In the genomic region with DNA sequence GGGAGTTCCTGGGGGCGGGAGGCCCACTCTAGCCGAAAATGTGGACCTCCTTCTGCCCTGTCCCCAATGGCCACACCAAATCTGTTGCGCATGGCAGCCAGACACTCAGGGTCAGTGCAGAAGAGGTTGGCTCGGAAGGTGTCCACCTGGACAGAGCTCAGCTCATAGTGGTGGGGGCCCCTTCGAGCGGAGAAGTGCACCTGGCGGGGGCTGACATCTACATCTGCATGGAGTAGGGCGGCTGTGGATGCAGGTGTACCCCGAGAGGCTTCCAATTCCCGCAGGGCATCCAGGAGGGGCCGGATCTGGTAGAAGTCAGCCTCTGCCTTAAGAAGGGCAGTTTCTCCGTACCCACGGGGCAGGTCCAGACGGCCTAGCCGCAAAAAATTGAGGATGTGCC, we compare ENCODE assay signal across 10 mouse cellular contexts. TPM values are rescaled to one million over a fixed set of nuclear protein-coding genes. Genes with fewer than 3 reads are reported as not detected.
DNase-seq lines count a peak whose midpoint lies in the region; ATAC-seq and TF ChIP-seq lines count a peak whose summit lies in the region.
"Had no signal": no experiment of that assay in that cellular context is flagged by ENCODE, and none has a peak within 500 bp of the region (broad histone marks: within the 10 kb centered on the region; RNA-seq: fewer than 3 reads in every experiment).

No protein-coding gene starts in this region.

- no peak for TF ChIP-seq POLR2A in heart, adult 2 months (IDR thresholded peaks at IDR 0.05; ENCODE audit: insufficient read depth, low read depth, low read length)

- peak overlapping the region; percentile 77 for H3K4me3 ChIP-seq in heart, adult 2 months
- peak overlapping the region; percentile 68 for H3K4me3 ChIP-seq in C2C12 (ENCODE audit: insufficient read depth, poor library complexity, severe bottlenecking)
- no peak overlapping the region for H3K4me3 ChIP-seq in forebrain, embryonic 16.5 days (replicated peaks; ENCODE audit: low read length)
- H3K4me3 ChIP-seq in liver, embryonic 13.5 days (replicated peaks), result peak overlapping the region; percentile 66

- no peak for TF ChIP-seq CTCF in heart, adult 2 months (IDR thresholded peaks at IDR 0.05)
- no peak for TF ChIP-seq CTCF in C2C12 (IDR thresholded peaks at IDR 0.05; ENCODE audit: control insufficient read depth, insufficient read depth, insufficient read length)

- WGBS in heart, adult 2 months, result 51% methylated on average over 15 of the region's 15 CpGs
- 51% methylated on average over 15 of the region's 15 CpGs for WGBS in forebrain, embryonic 16.5 days
- WGBS in liver, embryonic 13.5 days (ENCODE audit: insufficient replicate concordance), result 73% methylated on average over 15 of the region's 15 CpGs

- H3K4me2 ChIP-seq in forebrain, embryonic 16.5 days (ENCODE audit: low read length), result no peak overlapping the region
- peak overlapping the region; percentile 97 for H3K4me2 ChIP-seq in liver, embryonic 13.5 days

- no peak for ATAC-seq in forebrain, embryonic 16.5 days
- ATAC-seq in liver, embryonic 13.5 days (ENCODE audit: low read depth), result no peak
- ATAC-seq in erythroid progenitor cell, adult 5-6 weeks (replicated peaks; ENCODE audit: low FRiP score, poor library complexity, severe bottlenecking), result no peak

- peak overlapping the region; percentile 80 for H3ac ChIP-seq in C2C12 (ENCODE audit: control insufficient read depth, insufficient read length, low read depth)

- DNase-seq in heart, adult 2 months, result no peak
- no peak for DNase-seq in heart, adult 18-20 months
- DNase-seq in liver, embryonic 13.5 days, result no peak
- no peak for DNase-seq in right cerebral cortex, adult 2 months (ENCODE audit: low spot score in 2 of 2)
- no peak for DNase-seq in ovary, postnatal 10 days (ENCODE audit: low spot score)

- no peaks in the 10 kb centered on the region for H3K79me2 ChIP-seq in heart, adult 2 months (replicated peaks; ENCODE audit: control insufficient read depth, insufficient read depth, low read length)
- H3K79me2 ChIP-seq in C2C12 (ENCODE audit: control insufficient read depth, insufficient read depth), result peaks cover 36% of the 10 kb centered on the region

- peak overlapping the region; percentile 68 for H3K9ac ChIP-seq in heart, adult 2 months (ENCODE audit: low read depth, low read length)
- H3K9ac ChIP-seq in forebrain, embryonic 16.5 days (replicated peaks; ENCODE audit: low read depth, low read length), result 0 out of 2 replicates have a peak overlapping the region, but pooled peaks have one; percentile 8
- peak overlapping the region; percentile 75 for H3K9ac ChIP-seq in liver, embryonic 13.5 days

- no peak for TF ChIP-seq EP300 in heart, adult 2 months (IDR thresholded peaks at IDR 0.05; ENCODE audit: insufficient read depth, low read depth, low read length)

- no peaks in the 10 kb centered on the region for H3K9me3 ChIP-seq in forebrain, embryonic 16.5 days (ENCODE audit: control insufficient read depth, low read length)
- no peaks in the 10 kb centered on the region for H3K9me3 ChIP-seq in liver, embryonic 13.5 days (replicated peaks)

- H3K36me3 ChIP-seq in heart, adult 2 months (ENCODE audit: control insufficient read depth, insufficient read depth, low read length), result no peaks in the 10 kb centered on the region
- no peaks in the 10 kb centered on the region for H3K36me3 ChIP-seq in C2C12 (ENCODE audit: control insufficient read depth, insufficient read depth)
- H3K36me3 ChIP-seq in forebrain, embryonic 16.5 days (ENCODE audit: control insufficient read depth, insufficient read depth), result no peaks in the 10 kb centered on the region
- H3K36me3 ChIP-seq in liver, embryonic 13.5 days, result no peaks in the 10 kb centered on the region

- peaks cover 28% of the 10 kb centered on the region for H3K79me3 ChIP-seq in C2C12 (ENCODE audit: low read depth)

- H3K4me1 ChIP-seq in heart, adult 2 months (ENCODE audit: control insufficient read depth, insufficient read depth, low read length), result peaks cover 6% of the 10 kb centered on the region
- H3K4me1 ChIP-seq in forebrain, embryonic 16.5 days (replicated peaks; ENCODE audit: control insufficient read depth, insufficient read depth, low read length), result peaks cover 16% of the 10 kb centered on the region
- peaks cover 89% of the 10 kb centered on the region for H3K4me1 ChIP-seq in liver, embryonic 13.5 days (replicated peaks)

- H3K27me3 ChIP-seq in heart, adult 2 months (ENCODE audit: control insufficient read depth, insufficient read depth, low read length), result no peaks in the 10 kb centered on the region
- H3K27me3 ChIP-seq in C2C12 (ENCODE audit: control insufficient read depth, insufficient read depth, insufficient read length), result no peaks in the 10 kb centered on the region
- peaks cover 5% of the 10 kb centered on the region; the same call in 1 of the 2 replicates for H3K27me3 ChIP-seq in forebrain, embryonic 16.5 days (replicated peaks; ENCODE audit: control insufficient read depth, insufficient read depth, low read length)
- H3K27me3 ChIP-seq in liver, embryonic 13.5 days, result 0 out of 2 replicates have a peak, but pooled peaks cover 4% of the 10 kb centered on the region

- peak overlapping the region; percentile 81 for H3K27ac ChIP-seq in heart, adult 2 months
- no peak overlapping the region for H3K27ac ChIP-seq in forebrain, embryonic 16.5 days (ENCODE audit: low read length)
- peak overlapping the region; percentile 85 for H3K27ac ChIP-seq in liver, embryonic 13.5 days

- intact Hi-C loops in heart, adult 2 months (cut with DNase I), result loop anchor here (1.0 to 2.0 kb wide), 3 partner anchors 41 to 70 kb away; a partner anchor contains a TSS

TF ChIP-seq in C2C12, 6 proteins besides CTCF, POLR2A, EP300 and RAD21:
- no peak for TF ChIP-seq MAX (IDR thresholded peaks at IDR 0.05)
- TF ChIP-seq FOSL1 (IDR thresholded peaks at IDR 0.05; ENCODE audit: insufficient read depth, low read length, poor library complexity, severe bottlenecking), result no peak
- no peak for TF ChIP-seq MYOD1 (IDR thresholded peaks at IDR 0.05; ENCODE audit: control insufficient read depth, insufficient read length, low read depth)
- TF ChIP-seq MYOG (IDR thresholded peaks at IDR 0.05; ENCODE audit: control insufficient read depth, extremely low read depth, insufficient read length), result no peak
- no peak for TF ChIP-seq CEBPB (IDR thresholded peaks at IDR 0.05; ENCODE audit: low read depth)
- TF ChIP-seq USF1 (IDR thresholded peaks at IDR 0.05; ENCODE audit: low read depth), result no peak

RNA-seq across cellular contexts. Expression of a gene that starts 1.5 kb away (rescaled TPM):
- total RNA-seq in heart, adult 2 months (2021), result 1 to 10 TPM; 2.3 to 2.6 TPM
- polyA plus RNA-seq in heart, adult 2 months (2012; rRNA removed), result 2.9 TPM in 2 replicates
- 1 to 10 TPM; 2.0 to 2.5 TPM for total RNA-seq in heart, adult 18-20 months (2021)
- polyA plus RNA-seq in C2C12 (2012; fragmentation: generic; extraction: Trizol), result 17.2 TPM
- polyA plus RNA-seq in forebrain, embryonic 16.5 days (2015; fragmentation: Nextera tagmentation; extraction: Ambion mirVana), result 1.3 and 1.9 TPM in 2 replicates
- polyA plus RNA-seq in liver, embryonic 13.5 days (2015; fragmentation: Nextera tagmentation; extraction: Ambion mirVana), result 0.89 and 1.3 TPM in 2 replicates
- total RNA-seq in erythroid progenitor cell, adult 5-6 weeks (2015; ENCODE audit: low replicate concordance), result 0.72 and 0.84 TPM in 2 replicates
- 0.13 TPM in 1 of 2 replicates, not detected in the other for total RNA-seq in erythroid progenitor cell, adult 5-6 weeks (2017; ENCODE audit: low replicate concordance)

RNA-seq across cellular contexts. Expression of a gene that starts 1.9 kb away (rescaled TPM):
- total RNA-seq in heart, adult 2 months (2021), result not detected
- not detected in 2 replicates for polyA plus RNA-seq in heart, adult 2 months (2012; rRNA removed)
- total RNA-seq in heart, adult 18-20 months (2021), result not detected
- polyA plus RNA-seq in C2C12 (2012; fragmentation: generic; extraction: Trizol), result not detected
- polyA plus RNA-seq in forebrain, embryonic 16.5 days (2015; fragmentation: Nextera tagmentation; extraction: Ambion mirVana), result not detected in 2 replicates
- not detected in 2 replicates for polyA plus RNA-seq in liver, embryonic 13.5 days (2015; fragmentation: Nextera tagmentation; extraction: Ambion mirVana)
- not detected in 2 replicates for total RNA-seq in erythroid progenitor cell, adult 5-6 weeks (2015; ENCODE audit: low replicate concordance)
- total RNA-seq in erythroid progenitor cell, adult 5-6 weeks (2017; ENCODE audit: low replicate concordance), result not detected in 2 replicates
- total RNA-seq: neutrophil, adult 5-6 weeks had no signal
- polyA plus RNA-seq: gonadal fat pad, adult 2 months had no signal

RNA-seq across cellular contexts. Expression of a gene that starts 15.6 kb away (rescaled TPM):
- 1 to 10 TPM in 1 of 2 experiments, under 1 TPM in 1; 0.65 to 1.1 TPM for total RNA-seq in heart, adult 2 months (2021)
- polyA plus RNA-seq in heart, adult 2 months (2012; rRNA removed), result 1.7 and 3.3 TPM in 2 replicates
- 1 to 10 TPM in 1 of 2 experiments, under 1 TPM in 1; 0.72 to 4.4 TPM for total RNA-seq in heart, adult 18-20 months (2021)
- polyA plus RNA-seq in C2C12 (2012; fragmentation: generic; extraction: Trizol), result 0.21 TPM
- polyA plus RNA-seq in forebrain, embryonic 16.5 days (2015; fragmentation: Nextera tagmentation; extraction: Ambion mirVana), result 0.48 and 0.49 TPM in 2 replicates
- polyA plus RNA-seq in liver, embryonic 13.5 days (2015; fragmentation: Nextera tagmentation; extraction: Ambion mirVana), result 4.4 and 4.9 TPM in 2 replicates
- 9.4 and 12.6 TPM in 2 replicates for total RNA-seq in erythroid progenitor cell, adult 5-6 weeks (2015; ENCODE audit: low replicate concordance)
- total RNA-seq in erythroid progenitor cell, adult 5-6 weeks (2017; ENCODE audit: low replicate concordance), result 8.5 and 11.6 TPM in 2 replicates

RNA-seq across cellular contexts. Expression of a gene that starts 21.1 kb away (rescaled TPM):
- total RNA-seq in heart, adult 2 months (2021), result under 1 TPM; 0.23 to 0.34 TPM
- 0.15 and 0.41 TPM in 2 replicates for polyA plus RNA-seq in heart, adult 2 months (2012; rRNA removed)
- under 1 TPM in 1 of 2 experiments, not detected in 1; 0.41 TPM for total RNA-seq in heart, adult 18-20 months (2021)
- polyA plus RNA-seq in C2C12 (2012; fragmentation: generic; extraction: Trizol), result 2.4 TPM
- polyA plus RNA-seq in forebrain, embryonic 16.5 days (2015; fragmentation: Nextera tagmentation; extraction: Ambion mirVana), result 16.4 and 18.5 TPM in 2 replicates
- 0.89 and 1.0 TPM in 2 replicates for polyA plus RNA-seq in liver, embryonic 13.5 days (2015; fragmentation: Nextera tagmentation; extraction: Ambion mirVana)
- total RNA-seq in erythroid progenitor cell, adult 5-6 weeks (2015; ENCODE audit: low replicate concordance), result 2.5 TPM in 1 of 2 replicates, not detected in the other
- 0.51 TPM in 1 of 2 replicates, not detected in the other for total RNA-seq in erythroid progenitor cell, adult 5-6 weeks (2017; ENCODE audit: low replicate concordance)

RNA-seq across cellular contexts. Expression of a gene that starts 21.2 kb away (rescaled TPM):
- 10 to 100 TPM; 42.6 to 47.1 TPM for total RNA-seq in heart, adult 2 months (2021)
- polyA plus RNA-seq in heart, adult 2 months (2012; rRNA removed), result 31.5 and 54.1 TPM in 2 replicates
- total RNA-seq in heart, adult 18-20 months (2021), result 10 to 100 TPM; 42.1 to 48.0 TPM
- 38.4 TPM for polyA plus RNA-seq in C2C12 (2012; fragmentation: generic; extraction: Trizol)
- polyA plus RNA-seq in forebrain, embryonic 16.5 days (2015; fragmentation: Nextera tagmentation; extraction: Ambion mirVana), result 19.0 and 21.5 TPM in 2 replicates
- polyA plus RNA-seq in liver, embryonic 13.5 days (2015; fragmentation: Nextera tagmentation; extraction: Ambion mirVana), result 2.3 and 2.8 TPM in 2 replicates
- total RNA-seq in erythroid progenitor cell, adult 5-6 weeks (2015; ENCODE audit: low replicate concordance), result 8.6 and 8.8 TPM in 2 replicates
- total RNA-seq in erythroid progenitor cell, adult 5-6 weeks (2017; ENCODE audit: low replicate concordance), result 23.2 and 59.7 TPM in 2 replicates

Comparison
In these comparisons a context has a peak if more than half of its experiments do, and no peak if none do; other contexts are left out.
1. H3K9ac ChIP-seq: peak in every context shown above with its lines; median percentile 75 in liver, embryonic 13.5 days; 68 in heart, adult 2 months; 8 in forebrain, embryonic 16.5 days.